Mouse (Mus musculus): ENCODE measurements around the gene Olfr992.
"Not testable (repeated sequence)": the region's sequence is repeated elsewhere in the genome, so short reads cannot be mapped to it uniquely, and the experiment has no call there.

The Olfr992 gene

GRCm38 (mm10) chr2:85409369-85409768 lies at the start of gene Olfr992:
Olfr992 (minus strand) TSS chr2:85409469.
- DNase-seq (ENCODE audit: low read depth), result no peak

GRCm38 (mm10) chr2:85443539-85443938 lies 34.3 kb upstream of the Olfr992 start, which contains the start of gene Olfr995:
Olfr995 (minus strand) TSS chr2:85443639.
- no peak for DNase-seq (ENCODE audit: low read depth)

- DNase-seq (ENCODE audit: low read depth), result no peak
Observed at GRCm38 (mm10) chr2:85442546-85442945, 33.3 kb upstream of the Olfr992 start.

GRCm38 (mm10) chr2:85436351-85436750 lies 27.1 kb upstream of the Olfr992 start, which contains the start of gene Olfr994:
Olfr994 (minus strand) TSS chr2:85436451.
- no peak for DNase-seq (ENCODE audit: low read depth)

GRCm38 (mm10) chr2:85425893-85426292 lies 16.6 kb upstream of the Olfr992 start:
- DNase-seq (ENCODE audit: low read depth), result no peak

- no peak for DNase-seq (ENCODE audit: low read depth)
Observed at GRCm38 (mm10) chr2:85414777-85415176, 5.5 kb upstream of the Olfr992 start, which contains the start of gene Olfr993. Olfr993 (minus strand) TSS chr2:85414877.

GRCm38 (mm10) chr2:85363127-85363526 lies 46.1 kb downstream of the Olfr992 start, which contains the start of gene Olfr988:
Olfr988 (minus strand) TSS chr2:85363227.
- DNase-seq (ENCODE audit: low read depth), result not testable (repeated sequence)

All from fibroblast of lung, adult 2 months (primary cell).